Mouse (Mus musculus) fat pad, adult 2 months (tissue): ENCODE results near the gene Rab14.

Experiments
- DNase-seq: peaks from one replicate; pipeline ENCODE4 v3.0.0-alpha.2; 2011; ENCODE audit warnings: low read depth, low spot score; ENCODE audit errors: extremely low read depth

The Rab14 gene

GRCm38 (mm10) chr2:35199971-35200897 lies 686 bp downstream of the Rab14 start:
- DNase-seq, result no peak

DNA sequence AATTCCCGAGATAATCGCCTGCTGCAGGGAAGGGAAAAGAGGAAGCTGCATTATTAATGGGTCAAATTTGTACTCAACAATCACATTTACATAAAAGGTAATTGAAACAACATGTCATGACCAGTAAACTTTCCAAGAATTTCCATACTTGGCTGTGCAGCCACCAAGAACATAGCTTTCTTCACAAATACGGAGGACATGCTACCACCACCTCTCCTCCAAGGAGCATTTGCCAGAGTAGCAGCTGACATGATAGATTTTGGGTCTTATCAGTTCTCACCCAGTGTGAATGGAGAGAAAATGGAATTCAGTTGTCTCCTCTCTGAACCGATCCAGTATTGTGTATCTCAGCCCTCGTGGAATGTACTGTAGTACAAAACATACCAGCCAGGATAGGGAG lies 1.4 kb downstream of the Rab14 start:
- DNase-seq, result no peak

DNA sequence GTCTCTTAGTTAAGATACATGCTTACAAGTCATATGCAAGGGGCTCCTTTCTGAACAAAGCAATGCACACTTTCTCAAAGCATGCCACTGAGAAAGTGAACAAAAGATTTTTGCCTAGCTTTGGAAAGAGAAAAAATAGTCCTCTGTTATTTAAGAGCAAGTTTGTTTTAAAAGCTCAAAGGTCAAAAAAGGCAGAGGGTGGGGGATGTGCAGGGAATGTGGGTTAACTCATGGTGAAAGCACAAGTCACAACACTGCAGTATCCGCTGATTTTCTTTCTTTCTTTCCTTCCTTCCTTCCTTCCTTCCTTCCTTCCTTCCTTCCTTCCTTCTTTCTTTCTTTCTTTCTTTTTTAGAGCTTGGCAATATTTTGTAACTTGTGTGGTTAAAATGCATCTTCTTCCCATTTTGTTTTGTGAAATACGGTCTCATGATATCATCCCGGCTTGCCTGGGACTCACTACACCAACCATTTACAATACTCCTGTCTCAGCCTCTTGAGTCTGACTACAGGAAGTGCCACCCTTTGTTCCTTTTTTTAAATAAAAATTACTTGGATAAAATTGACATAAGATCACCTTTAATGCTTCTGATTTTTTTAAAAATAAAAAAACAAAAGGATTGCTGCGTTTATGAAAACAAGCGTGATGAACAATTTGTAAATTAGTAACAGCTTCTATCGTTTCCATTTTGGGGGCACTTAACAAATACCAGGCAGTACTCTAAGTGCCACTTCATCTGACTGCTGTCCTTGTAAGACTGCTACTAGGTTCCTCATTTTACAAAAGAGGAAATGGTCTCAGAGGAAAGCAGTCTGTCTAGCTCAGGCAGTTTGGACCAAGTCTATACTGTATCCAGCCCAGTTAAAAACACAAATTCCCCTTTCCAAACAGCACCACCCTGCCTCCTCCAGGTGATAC lies 5.0 kb downstream of the Rab14 start:
- no peak for DNase-seq

DNA sequence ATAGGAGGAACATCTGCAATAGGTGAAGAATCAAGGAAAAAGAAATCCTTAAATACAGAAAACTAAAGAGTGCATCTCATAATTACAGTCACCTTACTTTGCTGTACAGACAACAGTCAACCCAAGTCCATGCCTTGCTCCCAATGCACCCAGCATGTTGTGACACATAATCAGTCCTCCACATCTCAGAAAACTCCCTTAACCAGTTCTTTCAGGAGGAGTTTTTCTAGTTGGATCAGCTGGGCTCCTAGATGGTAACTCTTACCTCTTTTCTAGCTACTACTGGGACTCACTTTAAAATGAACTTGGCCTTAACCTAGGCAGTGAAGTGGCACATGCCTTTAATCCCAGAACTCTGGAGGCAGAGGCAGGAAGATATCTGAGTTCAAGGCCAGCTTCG lies 6.9 kb downstream of the Rab14 start:
- peak; percentile 67 for DNase-seq

- DNase-seq, result no peak
Measured at GRCm38 (mm10) chr2:35188929-35189328, 12.0 kb downstream of the Rab14 start.

DNA sequence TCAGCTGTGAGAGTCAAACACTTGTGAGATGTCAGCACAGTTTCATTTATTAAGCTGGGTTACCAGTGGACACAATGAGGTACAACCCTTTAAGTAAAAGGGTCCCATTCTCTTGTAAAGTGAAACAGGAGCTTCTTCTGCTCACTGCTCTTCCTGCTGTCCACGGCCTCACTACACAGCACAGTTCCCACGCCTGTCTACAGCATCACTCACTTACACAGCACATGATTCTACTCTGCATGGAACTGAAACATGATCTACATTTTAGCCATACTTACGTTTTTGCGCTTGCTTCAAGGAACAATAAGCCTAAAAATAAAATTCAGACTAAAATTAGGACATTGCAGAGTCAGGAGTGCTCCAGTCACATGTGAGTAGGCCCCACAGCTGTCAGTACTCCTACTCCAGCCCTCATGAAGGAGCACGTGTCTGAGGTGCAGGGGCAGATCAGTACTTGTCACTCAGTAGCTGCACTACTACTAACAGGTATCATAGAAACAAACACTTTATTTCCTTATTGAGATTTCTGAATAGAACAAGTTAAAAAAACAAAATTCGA lies 17.7 kb downstream of the Rab14 start:
- DNase-seq, result no peak

DNA sequence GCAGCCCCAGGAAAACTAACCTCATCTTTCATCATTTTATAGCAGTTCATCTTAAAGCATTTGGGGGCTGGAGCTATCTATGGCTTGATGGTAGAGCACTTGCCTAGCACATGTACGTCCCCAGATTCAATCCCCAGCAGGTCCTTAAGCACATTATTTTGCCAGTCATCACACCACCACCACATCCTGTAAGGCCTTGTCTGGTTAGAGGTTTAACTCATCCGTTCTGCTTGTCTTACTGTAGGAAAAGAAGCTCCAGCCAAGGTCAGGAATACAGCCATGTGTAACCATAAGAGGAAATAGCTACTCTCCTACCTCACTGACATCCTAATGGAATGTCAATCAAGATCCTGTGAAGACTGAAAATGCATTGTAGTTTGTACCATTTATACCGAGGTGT lies 22.8 kb downstream of the Rab14 start:
- DNase-seq, result no peak

DNA sequence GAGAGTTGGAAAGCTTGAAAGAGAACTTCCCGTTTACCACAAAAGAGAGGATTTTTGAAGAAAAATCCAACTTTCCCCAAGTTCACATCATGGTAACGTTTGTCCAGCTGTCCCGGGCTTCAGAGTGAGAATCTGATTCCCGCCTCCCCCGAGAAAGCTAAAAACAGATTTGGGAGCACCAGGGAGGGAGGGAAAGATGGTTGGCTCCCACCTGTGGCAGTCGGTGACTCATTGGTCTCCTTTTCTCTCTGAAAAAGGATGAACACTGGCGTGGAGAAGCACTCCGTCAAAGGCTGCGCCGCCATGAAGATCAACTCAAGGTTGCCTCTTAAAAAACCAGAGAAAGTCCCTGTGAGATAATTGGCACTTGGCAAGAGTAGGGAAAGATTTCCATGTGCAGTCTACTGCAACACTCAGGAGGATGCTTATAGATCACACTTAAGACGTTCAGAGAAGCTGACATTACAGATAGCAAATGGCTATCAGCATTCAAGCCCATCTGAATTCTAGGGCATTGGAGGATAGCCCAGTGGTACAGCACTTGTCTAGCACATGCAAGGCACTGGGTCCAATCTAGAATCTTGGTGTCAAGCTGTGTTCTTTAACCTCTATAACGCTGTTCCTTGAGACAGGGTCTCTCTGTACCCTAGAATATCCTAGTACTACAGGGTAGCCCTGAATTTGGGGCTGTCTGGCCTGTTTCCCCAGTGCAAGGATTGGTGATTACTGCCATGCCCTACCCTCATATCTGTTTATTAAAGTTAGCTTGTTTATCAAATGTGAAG lies 25.4 kb downstream of the Rab14 start:
- no peak for DNase-seq

DNA sequence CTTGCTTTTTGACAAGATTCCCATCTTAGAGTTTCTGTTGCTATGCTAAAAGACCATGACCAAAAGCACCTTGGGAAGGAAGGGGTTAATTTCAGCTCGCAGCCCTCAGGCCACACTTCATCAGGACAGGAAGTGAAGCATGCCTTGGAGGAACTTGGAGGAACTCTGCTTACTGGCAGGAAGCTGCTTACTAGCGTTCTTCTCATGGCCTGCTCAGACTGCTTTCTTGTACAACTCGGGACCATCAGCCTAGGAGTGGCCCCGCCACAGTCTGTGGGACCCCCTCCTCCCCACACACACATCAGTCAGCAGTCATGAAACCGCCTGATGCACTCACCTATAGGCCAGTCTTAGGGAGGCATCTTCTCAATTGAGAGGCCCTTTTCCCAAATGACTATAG lies 26.8 kb downstream of the Rab14 start:
- DNase-seq, result no peak

GRCm38 (mm10) chr2:35173666-35174065 lies 27.3 kb downstream of the Rab14 start:
- DNase-seq, result no peak

GRCm38 (mm10) chr2:35172246-35172645 lies 28.7 kb downstream of the Rab14 start:
- DNase-seq, result no peak

DNA sequence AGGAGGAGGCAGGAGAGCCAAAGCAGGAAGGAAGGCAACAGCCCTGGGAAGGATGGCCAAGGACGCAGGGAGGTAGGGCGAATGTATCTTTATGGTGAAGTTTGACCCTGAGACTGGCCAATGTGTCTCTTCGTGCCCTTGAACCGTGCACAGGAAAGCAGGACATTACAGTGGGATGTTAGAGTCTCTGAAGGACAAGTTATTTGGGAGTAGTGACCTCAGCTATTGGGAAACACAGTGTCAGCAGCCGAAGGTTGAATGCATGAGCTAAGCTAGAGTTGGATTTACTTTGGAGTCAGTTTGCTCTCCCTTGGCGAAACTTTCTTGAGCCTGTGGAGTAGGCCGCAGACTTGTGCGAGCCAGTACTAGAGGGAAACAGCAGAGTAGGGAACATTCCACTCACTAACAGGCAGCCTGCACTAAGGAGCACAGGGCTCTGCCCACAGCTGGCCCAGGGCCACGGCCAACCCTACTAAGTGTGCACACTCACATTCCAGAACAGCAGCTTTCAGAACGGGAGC lies 29.5 kb downstream of the Rab14 start:
- peak; percentile 21 for DNase-seq

GRCm38 (mm10) chr2:35169452-35169851 lies 31.5 kb downstream of the Rab14 start:
- no peak for DNase-seq

- DNase-seq, result no peak
Measured at GRCm38 (mm10) chr2:35166816-35167215, 34.1 kb downstream of the Rab14 start.

- DNase-seq, result no peak
Measured at GRCm38 (mm10) chr2:35165416-35165815, 35.5 kb downstream of the Rab14 start.

DNA sequence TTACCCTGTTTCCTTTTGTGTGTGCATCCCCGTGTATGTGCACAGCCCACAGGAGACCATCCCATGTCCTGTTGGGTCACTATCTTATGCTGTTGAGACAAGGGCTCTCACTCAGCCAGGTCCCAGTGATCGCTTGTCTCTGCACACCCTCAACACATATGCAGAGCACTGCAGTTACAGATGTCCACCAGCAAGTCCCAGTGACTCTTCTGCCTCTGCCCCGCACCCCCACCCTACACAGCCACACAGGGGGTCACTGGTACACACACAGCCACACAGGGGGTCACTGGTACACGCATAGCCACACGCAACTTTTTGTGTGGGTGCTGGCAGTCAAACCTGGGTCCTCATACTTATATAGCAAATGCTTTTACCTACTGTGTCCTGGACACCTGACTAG lies 37.5 kb downstream of the Rab14 start:
- no peak for DNase-seq

DNA sequence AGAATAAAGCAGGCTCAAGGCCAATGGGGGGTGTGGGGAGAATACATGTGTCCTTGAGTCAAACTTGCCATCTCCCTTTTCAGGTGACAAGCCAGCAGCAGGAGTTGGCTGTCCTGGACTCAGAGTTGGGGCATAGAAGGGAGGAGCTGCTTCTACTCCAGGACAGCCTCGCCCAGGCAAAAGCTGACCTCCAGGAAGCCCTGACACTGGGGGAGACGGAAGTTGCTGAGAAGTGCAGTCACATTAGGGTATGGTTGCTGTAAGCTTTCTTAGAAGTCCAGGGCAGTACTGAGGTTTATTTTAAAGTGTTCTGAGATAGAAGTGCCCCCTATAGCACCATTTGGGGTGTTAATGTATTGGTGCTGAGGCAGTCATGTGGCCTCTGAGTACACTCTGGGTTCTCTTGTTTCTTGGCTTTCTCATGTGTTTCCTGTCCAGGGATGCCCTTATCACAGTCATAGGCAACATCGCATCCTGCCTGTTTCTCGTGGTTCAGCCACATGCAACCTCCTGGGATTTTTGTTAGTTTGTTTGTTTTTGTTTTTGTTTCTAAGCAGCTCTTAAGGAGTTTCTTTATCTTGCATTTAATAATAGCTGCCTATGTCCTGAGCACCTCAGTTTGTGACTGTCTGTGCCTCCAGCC lies 39.0 kb downstream of the Rab14 start:
- DNase-seq, result no peak

DNA sequence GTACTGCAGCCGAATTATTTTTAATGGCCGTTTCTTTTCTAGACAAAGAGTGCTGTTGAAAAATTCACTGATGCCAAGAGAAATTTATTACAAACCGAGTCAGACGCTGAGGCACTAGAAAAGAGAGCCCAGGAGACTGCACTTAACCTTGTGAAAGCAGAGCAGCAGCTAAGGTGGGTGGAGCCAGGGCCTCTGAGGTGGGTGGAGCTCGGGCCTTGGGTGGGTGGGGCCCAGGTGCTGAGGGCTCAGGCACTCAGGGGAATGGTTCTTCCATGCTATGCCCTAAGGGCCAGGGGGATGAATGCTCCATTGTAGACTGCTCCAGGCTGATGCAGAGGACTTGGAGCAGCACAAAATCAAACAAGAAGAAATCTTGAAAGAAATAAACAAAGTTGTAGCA lies 40.7 kb downstream of the Rab14 start:
- DNase-seq, result no peak

- DNase-seq, result no peak
Measured at GRCm38 (mm10) chr2:35158358-35158757, 42.6 kb downstream of the Rab14 start.

DNA sequence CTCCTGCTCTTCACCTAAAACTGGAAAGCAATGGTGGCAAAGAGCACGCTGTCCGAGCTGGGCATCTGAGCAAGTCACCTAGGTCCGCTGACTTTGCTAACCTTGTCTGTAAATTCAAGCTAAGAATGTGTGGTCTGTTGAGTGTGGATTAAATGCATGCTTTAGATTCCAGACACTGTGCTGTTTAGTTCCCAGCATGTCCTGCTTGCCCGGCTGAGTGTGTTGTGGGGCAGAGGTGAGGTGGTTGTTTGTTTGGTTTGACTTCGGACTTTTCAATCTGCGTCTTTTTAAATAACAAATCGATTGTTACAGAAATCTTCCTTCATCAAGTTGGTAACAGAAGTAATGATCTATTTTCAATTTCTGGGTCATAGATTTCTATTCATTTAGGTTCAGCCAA lies 43.1 kb downstream of the Rab14 start:
- DNase-seq, result no peak
